Mouse (Mus musculus) gastrocnemius, postnatal 14 days (tissue): ENCODE data around the gene Timm9. TPM values are rescaled to one million over a fixed set of nuclear protein-coding genes. Genes with fewer than 3 reads are reported as not detected.
A peak's percentile ranks its signal among the peaks of the same experiment; 100 is the strongest.

Experiments
- DNase-seq: peaks from one replicate; pipeline ENCODE4 v3.0.0; 2021; ENCODE audit warnings: mixed read lengths
- intact Hi-C: fragments of 180-260 bp; cut with DNase I; formaldehyde crosslinking; loops from one replicate; pipeline ENCODE4 v1.15.1; 2025; ENCODE audit warnings: low total_unique reads
- long read RNA-seq, 2 experiments: library from polyadenylated mRNA; stranded (forward); transcript quantifications; one replicate each; pipeline ENCODE4 v2.0.0; 2021
- total RNA-seq, 2 experiments: library from RNA; stranded (reverse); gene quantifications; 2 replicates each; pipeline ENCODE4 v1.2.3; 2021

Timm9 gene
- 10 to 100 TPM; 22.4 to 30.0 TPM for total RNA-seq
- long read RNA-seq, experiment 1, transcript Timm9-207 (5 exons, 718 nt): major isoform, 12 of 15 reads
- long read RNA-seq, experiment 1, partial matches to known transcripts: 2 of 15 reads
- long read RNA-seq, experiment 1, other reads (novel, unspliced or antisense): 1 of 15 reads
- long read RNA-seq, experiment 2, transcript Timm9-207 (5 exons, 718 nt): major isoform, 7 of 16 reads
- long read RNA-seq, experiment 2, partial matches to known transcripts: 0 of 16 reads
- long read RNA-seq, experiment 2, other reads (novel, unspliced or antisense): 4 of 16 reads

DNA sequence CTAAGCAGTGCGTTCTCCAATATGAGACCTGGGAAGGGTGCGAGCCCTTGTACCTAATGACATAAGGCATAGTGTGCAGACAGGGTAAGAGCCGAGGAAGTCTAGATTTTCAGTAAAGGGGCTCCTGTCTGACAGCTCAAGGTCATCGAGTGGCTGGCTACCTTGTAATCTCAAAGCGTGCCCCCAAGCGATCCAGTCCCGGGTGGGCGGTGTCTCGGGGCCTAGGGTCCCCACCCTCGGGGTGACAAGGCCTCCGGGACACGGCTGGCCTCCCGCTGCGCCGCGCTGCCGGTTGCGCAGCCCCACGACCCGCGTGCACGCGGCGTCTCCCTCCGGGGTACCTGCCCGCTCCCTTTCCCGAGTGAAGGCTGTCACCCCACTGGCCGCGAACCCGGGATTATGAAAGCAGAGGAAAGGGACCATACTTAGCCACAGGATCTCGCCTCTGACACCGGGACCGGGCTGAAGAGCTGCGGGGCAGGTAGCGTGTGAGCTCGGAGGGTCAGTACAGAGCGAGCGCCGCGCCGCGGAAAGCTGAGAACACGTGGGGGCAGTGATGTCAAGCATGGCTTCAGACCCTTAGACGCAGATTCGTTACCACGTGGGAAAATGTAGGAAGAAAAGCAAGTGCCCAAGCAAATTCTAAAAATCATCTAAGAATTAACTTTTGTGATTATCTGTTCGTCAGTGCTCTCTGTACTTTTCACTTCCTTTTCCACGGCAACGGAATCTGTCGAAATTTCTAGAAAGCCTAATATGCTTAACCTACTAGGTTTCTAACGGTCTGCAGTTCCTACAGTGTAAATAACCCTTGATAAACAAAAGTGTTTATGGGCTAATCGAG is at the start of gene Timm9, which contains the start of gene 2700049A03Rik:
Gene Timm9 (minus strand): TSS at position 555 of the 844 bp plus-strand sequence.
Gene 2700049A03Rik (plus strand): TSS at position 719 of the 844 bp plus-strand sequence.
- peak; percentile 72 for DNase-seq
- intact Hi-C loops: no loop called here

DNA sequence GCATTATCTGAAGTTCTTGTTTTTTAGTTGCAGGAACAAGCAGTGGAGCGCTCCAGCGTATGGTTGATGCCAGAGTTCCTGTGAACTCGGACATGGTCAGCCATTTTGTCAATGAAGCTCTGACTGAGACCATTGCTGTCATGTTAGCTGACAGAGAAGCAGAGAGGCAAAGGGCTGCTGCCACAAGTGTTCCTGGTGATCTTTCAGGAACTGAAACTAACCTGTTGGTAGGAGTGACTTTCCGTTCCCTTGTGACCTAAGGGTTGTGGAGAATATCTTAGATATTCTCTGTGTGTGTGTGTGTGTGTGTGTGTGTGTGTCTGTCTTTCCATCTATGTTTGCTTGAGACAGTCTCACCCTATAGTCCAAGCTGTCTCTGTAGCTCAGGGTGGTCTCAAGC is 47.9 kb upstream of the Timm9 start:
- DNase-seq: no peak
- intact Hi-C loops: no loop called here

DNA sequence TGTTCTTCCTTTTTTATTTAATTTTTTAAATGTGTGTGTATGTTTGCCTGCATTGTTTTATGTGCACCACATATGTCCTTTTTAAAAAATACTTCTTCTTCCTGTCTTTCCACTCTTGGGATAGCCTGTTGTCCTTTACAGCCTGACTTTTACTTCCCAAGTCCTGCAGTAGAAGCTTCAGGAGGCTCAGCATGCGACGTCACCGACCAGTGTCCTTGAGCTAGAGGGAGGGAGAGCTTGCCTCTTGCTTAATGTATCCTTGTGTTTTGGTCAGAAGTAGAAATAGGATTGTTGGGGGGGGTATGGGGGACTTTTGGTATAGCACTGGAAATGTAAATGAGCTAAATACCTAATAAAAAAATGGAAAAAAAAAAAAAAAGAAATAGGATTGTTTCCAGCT is 47.3 kb upstream of the Timm9 start:
- no peak for DNase-seq
- intact Hi-C loops: no loop called here

DNA sequence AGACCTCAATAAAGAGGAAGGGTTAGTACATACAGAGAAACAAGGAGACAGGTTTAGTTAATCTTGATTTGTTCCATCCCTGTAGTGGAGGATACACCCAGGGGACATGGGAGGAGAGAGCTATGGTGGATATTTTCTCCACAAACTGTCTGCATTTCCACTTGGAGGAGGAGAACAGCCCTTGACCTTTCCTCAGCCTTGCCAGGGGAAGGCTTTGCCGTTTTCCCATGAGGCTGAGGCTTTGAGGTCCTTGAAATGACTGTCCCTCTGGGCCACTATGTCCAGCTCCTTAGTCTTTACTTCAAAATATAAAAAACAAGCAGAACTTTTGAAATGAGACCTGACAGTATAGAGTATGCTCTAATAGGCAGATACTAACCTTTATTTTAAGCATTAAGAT is 33.4 kb upstream of the Timm9 start:
- no peak for DNase-seq
- intact Hi-C loops: no loop called here

DNA sequence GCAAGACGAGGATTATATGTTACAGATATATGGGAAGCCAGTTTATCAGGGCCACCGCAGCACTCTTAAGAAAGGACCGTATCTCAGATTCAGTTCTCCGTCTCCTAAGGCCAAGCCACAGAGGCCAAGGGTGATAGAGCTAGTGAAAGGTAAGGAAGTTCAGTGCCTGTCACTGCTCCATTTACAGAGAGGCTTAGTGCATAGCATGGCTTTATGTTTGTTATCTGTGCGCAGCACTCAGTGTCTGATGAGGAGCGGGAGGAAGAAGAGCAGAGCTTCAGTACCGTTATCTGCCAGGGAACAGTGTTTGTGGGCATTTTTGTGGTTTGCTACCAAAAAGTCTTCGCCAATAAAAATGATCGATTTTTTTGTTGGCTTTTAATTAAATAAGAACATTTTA is 27.9 kb upstream of the Timm9 start:
- no peak for DNase-seq
- intact Hi-C loops: no loop called here

GRCm38 (mm10) chr12:71157974-71158373 is 21.5 kb upstream of the Timm9 start:
- intact Hi-C loops: no loop called here
- no peak for DNase-seq

GRCm38 (mm10) chr12:71154979-71155378 is 18.5 kb upstream of the Timm9 start:
- intact Hi-C loops: no loop called here
- no peak for DNase-seq

GRCm38 (mm10) chr12:71150167-71150566 is 13.7 kb upstream of the Timm9 start:
- DNase-seq: no peak
- intact Hi-C loops: no loop called here

GRCm38 (mm10) chr12:71149456-71149855 is 13.0 kb upstream of the Timm9 start:
- no peak for DNase-seq

DNA sequence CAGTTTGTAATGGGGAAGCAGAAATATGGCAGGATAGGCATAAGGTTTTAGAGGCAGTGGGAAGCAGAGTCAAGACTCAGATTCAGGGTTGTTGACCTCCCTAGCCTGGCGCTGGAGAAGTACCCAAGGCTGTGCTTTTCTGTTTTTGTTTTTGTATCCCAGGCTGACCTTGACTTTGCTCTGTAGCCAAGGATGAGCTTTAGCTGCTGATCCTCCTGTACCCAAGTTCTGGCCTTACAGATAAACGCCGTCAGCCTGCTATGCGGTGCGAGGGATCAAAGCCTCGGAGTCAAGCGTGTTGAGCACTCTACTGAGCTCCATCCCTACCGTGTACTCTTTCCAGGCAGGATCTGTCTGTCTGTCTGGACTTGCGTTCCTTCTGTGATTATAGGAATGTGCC is 12.3 kb upstream of the Timm9 start:
- intact Hi-C loops: no loop called here

More at GRCm38 (mm10) chr12:71149456-71149855, 13.0 kb upstream of the Timm9 start:
- intact Hi-C loops: no loop called here

GRCm38 (mm10) chr12:71147641-71148040 is 11.2 kb upstream of the Timm9 start:
- intact Hi-C loops: no loop called here
- DNase-seq: no peak

More for the DNA sequence above, 12.3 kb upstream of the Timm9 start:
- no peak for DNase-seq

DNA sequence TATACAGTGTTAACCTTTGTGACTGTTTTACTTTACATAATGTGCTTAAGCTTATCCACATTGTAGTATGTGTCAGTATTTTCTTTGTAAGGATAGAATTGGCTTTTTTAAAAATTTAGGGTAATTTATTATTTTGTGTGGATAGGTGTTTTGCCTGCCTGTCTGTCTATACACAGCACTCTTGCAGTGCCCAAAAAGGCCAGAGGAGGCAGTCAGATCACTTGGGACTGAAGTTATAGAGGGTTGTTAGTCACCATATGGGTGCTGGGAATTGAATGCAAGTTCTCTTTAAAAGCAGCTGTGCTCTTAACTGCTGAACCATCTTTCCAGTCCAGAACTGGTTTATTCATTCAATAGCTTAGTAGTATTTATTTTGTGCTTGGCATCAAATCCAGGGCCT is 4.7 kb upstream of the Timm9 start:
- intact Hi-C loops: no loop called here
- no peak for DNase-seq

GRCm38 (mm10) chr12:71139258-71139828 is 2.9 kb upstream of the Timm9 start:
- intact Hi-C loops: no loop called here
- DNase-seq: no peak

DNA sequence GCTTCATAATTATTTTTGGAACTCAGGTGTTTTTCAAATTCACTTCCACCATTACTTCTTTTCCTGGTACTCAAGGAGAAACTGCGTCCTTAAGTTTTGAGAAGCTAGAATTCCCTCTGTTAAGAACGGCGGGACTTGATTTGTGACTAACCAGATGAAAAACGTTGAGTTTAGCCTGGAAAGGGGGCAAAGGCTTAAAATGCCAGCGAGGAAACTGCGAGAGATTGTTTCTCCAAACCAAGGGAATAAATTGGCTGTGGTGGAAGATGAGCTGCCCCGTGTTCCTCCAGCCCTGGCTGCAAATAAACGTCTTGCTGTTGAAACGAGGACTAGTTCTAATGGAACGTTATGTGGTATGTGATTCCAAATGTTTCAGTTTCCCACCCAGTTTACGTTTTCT is 1.2 kb upstream of the Timm9 start:
- no peak for DNase-seq
- intact Hi-C loops: no loop called here

DNA sequence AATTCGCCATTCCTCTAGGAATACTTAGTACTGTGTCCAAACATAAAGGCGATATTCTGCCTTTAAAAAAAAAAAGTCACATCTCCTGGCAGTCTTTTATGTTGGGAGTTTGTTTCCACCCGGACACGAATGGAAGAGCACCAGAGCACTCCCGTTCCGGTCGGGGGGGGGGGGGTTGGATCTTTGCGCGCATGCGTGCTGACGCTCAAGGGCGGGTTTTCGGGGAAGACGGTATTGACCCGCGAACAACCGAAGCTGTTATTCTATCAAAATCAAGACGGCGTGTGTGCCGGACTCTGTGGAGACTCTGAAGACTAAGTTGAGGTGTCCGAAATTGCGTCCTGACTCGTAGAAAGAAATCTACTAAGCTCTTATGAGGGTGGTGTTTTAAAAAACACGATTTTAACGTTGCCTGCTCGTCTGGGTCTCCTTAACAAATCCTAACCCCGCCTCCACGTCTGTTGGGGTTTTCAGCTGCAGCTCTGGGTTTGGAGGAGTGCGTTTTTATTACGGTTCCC is 549 bp upstream of the Timm9 start:
- peak; percentile 84 for DNase-seq
- intact Hi-C loops: no loop called here

- intact Hi-C loops: no loop called here
- DNase-seq: no peak
These were observed 903 bp downstream of the Timm9 start for GRCm38 (mm10) chr12:71135581-71135980.

GRCm38 (mm10) chr12:71123286-71123685 is 13.2 kb downstream of the Timm9 start:
- intact Hi-C loops: no loop called here
- no peak for DNase-seq

DNA sequence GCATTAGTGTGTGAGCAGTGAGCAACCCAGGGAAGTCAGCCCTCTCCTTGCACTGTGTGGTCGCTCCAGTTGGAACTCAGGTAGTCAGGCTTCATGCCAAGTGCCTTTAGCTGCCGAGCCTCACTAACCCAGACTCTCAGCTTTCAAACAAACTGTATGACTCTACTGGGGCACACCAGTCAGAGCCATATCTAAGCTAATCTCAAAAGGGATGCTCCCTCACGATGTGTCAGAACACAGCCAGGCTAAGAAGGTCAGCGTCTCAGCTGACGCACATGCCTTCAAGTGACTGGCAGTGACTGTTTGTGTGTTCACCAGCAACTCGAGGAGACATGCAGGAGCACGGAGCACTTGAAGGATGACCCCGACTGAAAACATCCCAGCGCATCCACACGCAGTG is 13.8 kb downstream of the Timm9 start:
- no peak for DNase-seq
- intact Hi-C loops: no loop called here

DNA sequence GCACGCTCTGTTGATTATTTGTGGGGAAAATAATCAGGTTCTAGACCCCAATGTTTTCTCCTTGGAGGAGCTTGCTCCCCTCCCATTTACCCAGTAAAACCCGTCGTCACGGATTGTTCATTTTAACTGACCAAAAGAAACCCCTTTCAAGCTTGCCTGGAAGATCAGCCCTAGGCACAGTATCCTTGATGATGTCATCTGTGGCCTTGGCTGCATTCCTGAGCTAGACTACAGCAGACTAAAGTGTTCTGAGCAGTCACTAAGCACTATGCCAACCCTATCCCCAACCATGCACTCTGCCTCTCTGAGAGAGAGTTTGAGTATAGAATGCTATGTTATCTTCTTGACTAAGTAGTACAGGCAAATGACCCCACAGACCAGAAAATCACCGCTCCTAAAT is 20.1 kb downstream of the Timm9 start:
- intact Hi-C loops: no loop called here
- no peak for DNase-seq

DNA sequence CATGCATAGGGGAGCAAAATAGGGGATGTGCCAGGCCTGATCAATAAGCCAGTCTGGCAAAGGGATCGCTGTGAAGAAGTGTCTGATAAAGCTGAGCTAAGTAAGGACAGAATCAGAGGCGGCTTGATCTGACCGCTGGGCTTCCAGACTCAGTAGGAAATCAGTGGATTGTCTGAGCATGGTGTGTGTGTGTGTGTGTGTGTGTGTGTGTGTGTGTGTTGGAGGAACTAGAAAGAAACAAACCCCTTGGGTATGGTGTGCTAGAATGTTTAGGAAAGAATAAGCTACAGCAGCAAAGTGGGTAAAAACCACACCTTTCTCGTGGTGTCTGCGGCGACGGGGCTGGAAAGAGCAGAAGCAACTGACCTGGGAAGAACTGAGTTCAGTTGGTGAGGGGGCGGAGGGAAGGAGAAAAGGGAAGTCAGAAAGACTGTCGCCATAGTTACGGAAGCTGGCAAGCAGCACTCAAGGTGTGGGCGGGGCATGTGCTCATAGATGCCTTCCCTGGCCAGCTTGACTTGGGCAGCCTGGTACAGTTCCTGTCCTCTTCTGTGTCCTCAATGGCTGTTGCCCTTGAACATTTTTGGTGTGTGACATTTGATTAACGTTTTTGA is 22.7 kb downstream of the Timm9 start:
- peak; percentile 10 for DNase-seq
- intact Hi-C loops: no loop called here
